Mouse (Mus musculus) testis, adult 2 months (tissue): ENCODE measurements around the gene Map3k1.
A peak's percentile ranks its signal among the peaks of the same experiment; 100 is the strongest.

Experiments used
- CTCF ChIP-seq: fragments of 200-500 bp; IDR thresholded peaks from 2 replicates; pipeline ENCODE4 v1.5.1; 2012; ENCODE audit warnings: low read depth, mild to moderate bottlenecking, inconsistent platforms, low read length, moderate library complexity; ENCODE audit not compliant: control insufficient read depth, insufficient read depth, insufficient replicate concordance
- POLR2A ChIP-seq: fragments of 200-500 bp; IDR thresholded peaks from 2 replicates; pipeline ENCODE4 v1.6.1; 2012; ENCODE audit warnings: low read depth, mild to moderate bottlenecking, inconsistent platforms, low read length, moderate library complexity; ENCODE audit not compliant: control insufficient read depth

GRCm38 (mm10) chr13:111725165-111726077 lies 83.4 kb downstream of the Map3k1 start:
- TF ChIP-seq CTCF (no peak), POLR2A (peak; percentile 66)
